Mouse (Mus musculus): ENCODE results near the gene Lbhd1. TPM values are rescaled to one million over a fixed set of nuclear protein-coding genes. Genes with fewer than 3 reads are reported as not detected.

The Lbhd1 gene
- polyA plus RNA-seq, 1 experiment from 2014 or later: 40.0 TPM

GRCm38 (mm10) chr19:8850402-8850901 is 33.1 kb upstream of the Lbhd1 start, which contains the start of gene Lrrn4cl:
Lrrn4cl (plus strand) TSS chr19:8850768.
- Histone ChIP-seq H3K36me3 (ENCODE audit: insufficient read depth, low read length) (peaks cover 16% of the 10 kb centered on the region; the same call in 1 of the 2 replicates), H3K9ac (replicated peaks; ENCODE audit: low read depth) (no peak within 1 kb of the TSS), H3K27ac (ENCODE audit: low read length) (no peak within 1 kb of the TSS), H3K4me1 (ENCODE audit: insufficient read depth, low read depth, low read length) (no peaks in the 10 kb centered on the region), H3K4me3 (ENCODE audit: low read depth, low read length) (no peak within 1 kb of the TSS), H3K27me3 (replicated peaks; ENCODE audit: insufficient read depth, low read length) (no peaks in the 10 kb centered on the region), H3K9me3 (ENCODE audit: low read length) (no peaks in the 10 kb centered on the region), H3K4me2 (replicated peaks; ENCODE audit: low read depth, low read length) (0 out of 2 replicates have a peak within 1 kb of the TSS, but pooled peaks have one; percentile 1)
- peak; percentile 82 for DNase-seq (ENCODE audit: low spot score)
- WGBS: 22% methylated on average over 7 of the region's 7 CpGs
- ATAC-seq: peak; percentile 82
- TF ChIP-seq EP300 (IDR thresholded peaks at IDR 0.05) (no peak), CTCF (IDR thresholded peaks at IDR 0.05) (no peak)

GRCm38 (mm10) chr19:8851639-8852038 is 31.9 kb upstream of the Lbhd1 start:
- TF ChIP-seq CTCF (IDR thresholded peaks at IDR 0.05) (peak; percentile 49), EP300 (IDR thresholded peaks at IDR 0.05) (no peak)
- no peak overlapping the region for H3K4me3 ChIP-seq (ENCODE audit: low read depth, low read length)
- no peaks in the 10 kb centered on the region for H3K4me1 ChIP-seq (ENCODE audit: insufficient read depth, low read depth, low read length)
- 0 out of 2 replicates have a peak overlapping the region, but pooled peaks have one; percentile 1 for H3K4me2 ChIP-seq (replicated peaks; ENCODE audit: low read depth, low read length)
- H3K9ac ChIP-seq (replicated peaks; ENCODE audit: low read depth): no peak overlapping the region
- DNase-seq (ENCODE audit: low spot score) (peak; percentile 36), ATAC-seq (peak; percentile 52)
- H3K9me3 ChIP-seq (ENCODE audit: low read length): no peaks in the 10 kb centered on the region
- WGBS: 32% methylated on average over 7 of the region's 7 CpGs
- H3K36me3 ChIP-seq (ENCODE audit: insufficient read depth, low read length): peaks cover 10% of the 10 kb centered on the region; the same call in 1 of the 2 replicates
- no peaks in the 10 kb centered on the region for H3K27me3 ChIP-seq (replicated peaks; ENCODE audit: insufficient read depth, low read length)
- H3K27ac ChIP-seq (ENCODE audit: low read length): no peak overlapping the region

DNA sequence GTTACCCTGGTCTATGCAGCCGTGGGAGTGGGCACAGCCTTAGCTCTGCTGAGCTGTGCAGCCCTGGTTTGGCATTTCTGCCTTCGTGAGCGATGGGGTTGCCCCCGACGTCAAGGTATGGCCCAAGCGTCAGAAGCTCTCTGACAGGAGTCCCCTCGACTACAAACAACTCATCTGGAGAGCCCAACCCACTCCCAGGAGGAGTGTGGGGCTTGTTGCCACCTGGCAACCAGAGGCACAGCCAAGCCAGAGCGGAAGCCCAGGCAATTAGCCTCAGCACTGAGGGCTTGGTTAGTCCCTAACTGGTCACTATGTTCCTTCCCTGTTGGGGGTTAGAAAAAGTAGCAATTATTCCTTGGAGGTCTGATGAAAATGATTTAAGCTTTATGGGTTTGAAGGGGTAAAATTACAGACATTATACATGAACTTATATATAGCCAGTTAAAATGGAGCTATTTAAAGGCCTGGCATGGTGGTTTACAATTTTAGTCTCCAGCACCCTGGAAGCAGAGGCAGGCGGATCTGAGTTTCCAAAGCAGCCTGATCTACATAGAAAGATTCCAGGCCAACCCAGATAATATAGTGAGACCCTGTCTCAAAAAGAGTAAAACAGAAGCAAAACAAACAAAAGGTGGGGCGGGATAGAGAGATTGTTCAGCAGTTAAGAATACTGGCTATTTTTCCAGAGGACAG is 31.1 kb upstream of the Lbhd1 start:
- 0 out of 2 replicates have a peak, but pooled peaks have one; percentile 11 for ATAC-seq
- peaks cover 3% of the 10 kb centered on the region; the same call in 1 of the 2 replicates for H3K36me3 ChIP-seq (ENCODE audit: insufficient read depth, low read length)
- H3K9me3 ChIP-seq (ENCODE audit: low read length): no peaks in the 10 kb centered on the region
- H3K4me2 ChIP-seq (replicated peaks; ENCODE audit: low read depth, low read length): 0 out of 2 replicates have a peak overlapping the region, but pooled peaks have one; percentile 1
- no peaks in the 10 kb centered on the region for H3K27me3 ChIP-seq (replicated peaks; ENCODE audit: insufficient read depth, low read length)
- no peak for DNase-seq (ENCODE audit: low spot score)
- WGBS: 47% methylated on average over 10 of the region's 10 CpGs
- no peak for TF ChIP-seq CTCF (IDR thresholded peaks at IDR 0.05)
- no peak for TF ChIP-seq EP300 (IDR thresholded peaks at IDR 0.05)
- no peak overlapping the region for H3K27ac ChIP-seq (ENCODE audit: low read length)
- no peak overlapping the region for H3K4me3 ChIP-seq (ENCODE audit: low read depth, low read length)
- no peak overlapping the region for H3K9ac ChIP-seq (replicated peaks; ENCODE audit: low read depth)
- H3K4me1 ChIP-seq (ENCODE audit: insufficient read depth, low read depth, low read length): no peaks in the 10 kb centered on the region

DNA sequence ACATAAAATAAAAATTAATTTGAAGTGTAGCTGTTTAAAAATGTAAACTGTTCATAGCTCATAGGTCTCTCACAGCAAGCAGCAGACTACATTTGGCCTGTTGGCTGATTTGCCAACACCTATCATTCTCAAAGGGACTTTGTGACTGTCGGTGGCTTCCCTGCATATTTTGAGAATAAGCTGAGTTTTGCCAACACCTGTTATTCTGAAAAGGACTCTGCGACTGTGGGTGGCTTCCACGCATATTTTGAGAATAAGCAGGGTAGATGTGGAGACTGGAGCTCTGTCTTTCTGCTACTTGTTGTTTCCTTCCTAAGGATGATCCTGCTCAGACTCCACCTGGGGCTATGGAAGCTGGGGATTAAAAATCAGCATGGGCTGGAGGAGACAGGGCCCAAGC is 30.4 kb upstream of the Lbhd1 start:
- Histone ChIP-seq H3K4me2 (replicated peaks; ENCODE audit: low read depth, low read length) (no peak overlapping the region), H3K27ac (ENCODE audit: low read length) (no peak overlapping the region), H3K4me1 (ENCODE audit: insufficient read depth, low read depth, low read length) (no peaks in the 10 kb centered on the region), H3K9ac (replicated peaks; ENCODE audit: low read depth) (no peak overlapping the region), H3K27me3 (replicated peaks; ENCODE audit: insufficient read depth, low read length) (no peaks in the 10 kb centered on the region), H3K4me3 (ENCODE audit: low read depth, low read length) (no peak overlapping the region), H3K36me3 (ENCODE audit: insufficient read depth, low read length) (no peaks in the 10 kb centered on the region), H3K9me3 (ENCODE audit: low read length) (no peaks in the 10 kb centered on the region)
- ATAC-seq (no peak), DNase-seq (ENCODE audit: low spot score) (no peak)
- TF ChIP-seq EP300 (IDR thresholded peaks at IDR 0.05) (no peak), CTCF (IDR thresholded peaks at IDR 0.05) (no peak)
- 86% methylated on average over 3 of the region's 3 CpGs for whole genome bisulfite sequencing

DNA sequence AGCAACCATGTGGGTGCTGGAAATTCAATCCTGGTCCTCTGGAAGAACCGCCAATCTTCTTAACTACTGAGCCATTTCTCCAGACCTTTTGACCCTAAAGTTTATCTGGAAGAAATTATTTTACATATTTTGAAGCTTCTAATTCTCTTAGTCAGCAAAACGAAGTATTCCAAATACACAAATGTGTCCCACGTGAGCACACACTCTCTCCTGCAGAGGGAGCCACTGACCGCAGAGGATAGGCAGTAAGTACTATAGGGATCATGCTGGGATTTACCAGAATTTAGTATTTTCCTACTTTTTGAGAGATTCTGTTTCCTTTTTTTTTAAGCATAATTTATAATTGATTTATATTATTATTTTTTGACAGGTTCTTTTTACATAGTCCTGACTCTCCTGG is 25.8 kb upstream of the Lbhd1 start:
- peak; percentile 81 for DNase-seq (ENCODE audit: low spot score)
- 36% methylated on average over 4 of the region's 4 CpGs for WGBS

GRCm38 (mm10) chr19:8859018-8859417 is 24.5 kb upstream of the Lbhd1 start:
- Histone ChIP-seq H3K9ac (replicated peaks; ENCODE audit: low read depth) (no peak overlapping the region), H3K4me1 (ENCODE audit: insufficient read depth, low read depth, low read length) (no peaks in the 10 kb centered on the region), H3K36me3 (ENCODE audit: insufficient read depth, low read length) (no peaks in the 10 kb centered on the region), H3K27ac (ENCODE audit: low read length) (no peak overlapping the region), H3K4me2 (replicated peaks; ENCODE audit: low read depth, low read length) (no peak overlapping the region), H3K4me3 (ENCODE audit: low read depth, low read length) (no peak overlapping the region), H3K27me3 (replicated peaks; ENCODE audit: insufficient read depth, low read length) (no peaks in the 10 kb centered on the region), H3K9me3 (ENCODE audit: low read length) (no peaks in the 10 kb centered on the region)
- no peak for DNase-seq (ENCODE audit: low spot score)
- ATAC-seq: no peak
- TF ChIP-seq CTCF (IDR thresholded peaks at IDR 0.05) (peak; percentile 63), EP300 (IDR thresholded peaks at IDR 0.05) (no peak)
- WGBS: 27% methylated on average over 1 of the region's 1 CpGs

More for the DNA sequence above, 25.8 kb upstream of the Lbhd1 start:
- Histone ChIP-seq H3K9me3 (ENCODE audit: low read length) (no peaks in the 10 kb centered on the region), H3K4me1 (ENCODE audit: insufficient read depth, low read depth, low read length) (no peaks in the 10 kb centered on the region), H3K27ac (ENCODE audit: low read length) (no peak overlapping the region), H3K9ac (replicated peaks; ENCODE audit: low read depth) (no peak overlapping the region), H3K4me2 (replicated peaks; ENCODE audit: low read depth, low read length) (no peak overlapping the region), H3K27me3 (replicated peaks; ENCODE audit: insufficient read depth, low read length) (no peaks in the 10 kb centered on the region), H3K36me3 (ENCODE audit: insufficient read depth, low read length) (no peaks in the 10 kb centered on the region), H3K4me3 (ENCODE audit: low read depth, low read length) (no peak overlapping the region)
- no peak for TF ChIP-seq EP300 (IDR thresholded peaks at IDR 0.05)
- TF ChIP-seq CTCF (IDR thresholded peaks at IDR 0.05): peak; percentile 79
- ATAC-seq: peak; percentile 62; the same call in 1 of the 2 replicates

All from lung, postnatal 0 days (tissue).